Mouse (Mus musculus) lung, postnatal 36 days (tissue): ENCODE measurements around the gene Dok7.

Experiments
- DNase-seq: peaks from one replicate; pipeline ENCODE4 v3.0.0; 2022; ENCODE audit warnings: mixed read lengths

Gene Dok7

GRCm38 (mm10) chr5:35120024-35120423 is 63.5 kb downstream of the Dok7 start:
- no peak for DNase-seq

GRCm38 (mm10) chr5:35129208-35129607 is 72.6 kb downstream of the Dok7 start:
- DNase-seq, result no peak

DNA sequence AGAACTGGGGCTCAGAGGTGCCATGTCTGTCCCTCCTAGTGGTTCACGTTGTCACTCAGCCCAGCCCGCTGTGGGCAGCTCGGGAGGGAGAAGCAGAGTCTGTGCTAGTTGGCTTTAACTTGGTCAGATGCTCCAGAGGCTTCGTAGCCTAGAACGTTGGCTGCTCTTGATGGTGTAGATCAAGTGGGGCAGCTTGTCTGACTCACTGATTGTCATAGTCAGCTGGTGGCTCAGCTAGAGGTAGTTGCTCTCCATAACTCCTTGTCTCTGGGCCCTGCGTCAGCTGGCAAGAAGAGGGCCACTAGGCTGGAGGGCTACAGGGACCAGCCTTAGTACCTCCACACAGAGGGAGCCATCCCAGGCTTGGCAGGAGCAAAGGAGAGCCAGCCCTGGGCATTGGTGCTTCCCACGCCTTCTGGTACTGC is 73.2 kb downstream of the Dok7 start:
- no peak for DNase-seq

GRCm38 (mm10) chr5:35131237-35131636 is 74.7 kb downstream of the Dok7 start:
- DNase-seq, result no peak

- peak; percentile 92 for DNase-seq
Measured at GRCm38 (mm10) chr5:35131773-35132172, 75.2 kb downstream of the Dok7 start.

- no peak for DNase-seq
Measured at GRCm38 (mm10) chr5:35132278-35132980, 75.9 kb downstream of the Dok7 start.

GRCm38 (mm10) chr5:35133468-35133867 is 76.9 kb downstream of the Dok7 start:
- no peak for DNase-seq

DNA sequence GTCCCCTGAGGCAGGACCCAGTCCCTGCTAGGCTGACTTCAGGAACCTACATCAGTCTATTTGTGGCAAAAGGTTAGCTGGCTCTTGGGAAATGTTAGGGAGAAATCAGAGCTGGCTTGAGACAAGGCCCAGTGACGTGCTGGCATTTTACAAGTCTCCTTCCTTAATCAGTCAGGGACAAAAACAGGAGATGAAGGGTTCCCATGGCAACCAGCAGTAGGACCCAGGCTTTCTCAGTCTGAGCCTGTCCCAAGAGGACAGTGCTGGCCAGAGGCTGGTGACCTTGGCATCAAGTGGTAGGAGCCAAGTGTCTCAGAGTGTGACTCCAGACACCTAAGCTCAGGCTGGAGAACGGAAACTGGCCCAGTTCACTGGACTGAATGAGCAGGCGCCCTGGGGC is 77.7 kb downstream of the Dok7 start:
- no peak for DNase-seq

DNA sequence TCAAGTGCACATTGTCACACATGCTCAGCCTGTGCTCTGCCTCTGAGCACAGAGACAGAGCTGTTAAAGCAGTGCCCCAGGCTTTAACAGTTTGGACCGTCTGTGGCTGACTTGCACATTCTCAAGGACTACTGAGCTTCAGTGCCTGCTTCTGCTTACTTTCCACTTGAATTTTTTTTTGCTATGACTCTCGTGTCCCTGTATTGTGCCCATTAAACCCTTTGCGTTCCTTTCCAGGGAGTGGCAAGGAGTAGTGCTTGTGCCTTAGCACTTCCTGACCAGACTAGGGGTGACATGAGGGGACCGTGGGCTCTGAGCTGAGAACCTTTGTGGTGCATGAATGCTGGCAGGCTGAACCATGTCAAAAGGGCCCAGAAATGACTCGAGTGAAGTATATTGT is 79.3 kb downstream of the Dok7 start:
- DNase-seq, result peak; percentile 76
